Mouse (Mus musculus) left cerebral cortex, adult 2 months (tissue): ENCODE results near the gene Bnc2. TPM values are rescaled to one million over a fixed set of nuclear protein-coding genes. Genes with fewer than 3 reads are reported as not detected.

ENCODE experiments used
- DNase-seq, 2 experiments: peaks; one replicate each; pipeline ENCODE4 v3.0.0; 2021 to 2022; ENCODE audit warnings: low spot score in 2 of 2, mixed read lengths in 1 of 2; ENCODE audit errors: extremely low spot score in 1 of 2
- H3K27ac ChIP-seq: fragments of 200-600 bp; 2 replicates; pipeline ENCODE4 v1.8.1; 2022
- H3K4me3 ChIP-seq: fragments of 200-600 bp; 2 replicates; pipeline ENCODE4 v1.8.1; 2022
- CTCF ChIP-seq: fragments of 200-600 bp; IDR thresholded peaks from 2 replicates; pipeline ENCODE4 v1.8.1; 2022; ENCODE audit warnings: antibody characterized with exemption, mild to moderate bottlenecking, moderate library complexity
- intact Hi-C: fragments of 180-260 bp; cut with DNase I; formaldehyde crosslinking; loops from one replicate; pipeline ENCODE4 v1.15.1; 2025
- long read RNA-seq, 2 experiments: library from polyadenylated mRNA; stranded (forward); transcript quantifications; one replicate each; pipeline ENCODE4 v2.0.0; 2021; ENCODE audit warnings: borderline mapping rate in 2 of 2
- total RNA-seq, 2 experiments: library from RNA; stranded (reverse); gene quantifications; 2 replicates each; pipeline ENCODE4 v1.2.3; 2021

The Bnc2 gene
- 1 to 10 TPM; 1.5 to 2.8 TPM for total RNA-seq
- long read RNA-seq, experiment 1: 0 reads
- long read RNA-seq, experiment 2: 0 reads

GRCm38 (mm10) chr4:84675171-84675973 is at the start of gene Bnc2:
Gene Bnc2, minus strand, starts transcription at chr4:84675275.
- TF ChIP-seq CTCF: no peak
- Histone ChIP-seq H3K27ac (no peak within 1 kb of the TSS), H3K4me3 (peak within 1 kb of the TSS; percentile 48)
- intact Hi-C loops: loop anchor here (10.0 kb wide), 1 partner anchor 611 kb away; no protein-coding TSS in a partner anchor
- peak; percentile 12 to 17 for DNase-seq

DNA sequence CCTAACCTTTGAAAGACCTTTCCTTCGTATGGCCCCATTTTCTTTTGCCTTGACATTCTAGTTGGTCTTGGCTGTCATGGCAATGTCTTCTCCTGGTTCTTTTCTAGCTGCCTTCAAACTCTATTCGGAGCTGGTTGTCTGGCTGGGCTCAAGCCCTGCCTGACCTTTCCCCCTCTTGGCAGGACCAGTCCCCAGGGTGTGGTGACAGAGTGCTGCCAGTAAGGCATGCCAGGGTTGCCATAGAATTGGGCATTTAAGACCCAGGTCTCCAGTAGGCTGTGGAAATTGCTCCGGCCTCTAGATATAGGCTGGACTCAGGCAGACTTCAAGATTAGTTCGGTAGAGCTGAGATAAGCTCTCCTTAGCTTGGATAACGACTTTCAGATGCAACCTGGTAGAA is 32.9 kb upstream of the Bnc2 start:
- Histone ChIP-seq H3K27ac (no peak overlapping the region), H3K4me3 (no peak overlapping the region)
- TF ChIP-seq CTCF: no peak
- no peak for DNase-seq
- intact Hi-C loops: no loop called here

GRCm38 (mm10) chr4:84685521-84686366 is 10.7 kb upstream of the Bnc2 start:
- DNase-seq: no peak
- H3K4me3 ChIP-seq: no peak overlapping the region
- no peak overlapping the region for H3K27ac ChIP-seq
- intact Hi-C loops: no loop called here
- no peak for TF ChIP-seq CTCF

DNA sequence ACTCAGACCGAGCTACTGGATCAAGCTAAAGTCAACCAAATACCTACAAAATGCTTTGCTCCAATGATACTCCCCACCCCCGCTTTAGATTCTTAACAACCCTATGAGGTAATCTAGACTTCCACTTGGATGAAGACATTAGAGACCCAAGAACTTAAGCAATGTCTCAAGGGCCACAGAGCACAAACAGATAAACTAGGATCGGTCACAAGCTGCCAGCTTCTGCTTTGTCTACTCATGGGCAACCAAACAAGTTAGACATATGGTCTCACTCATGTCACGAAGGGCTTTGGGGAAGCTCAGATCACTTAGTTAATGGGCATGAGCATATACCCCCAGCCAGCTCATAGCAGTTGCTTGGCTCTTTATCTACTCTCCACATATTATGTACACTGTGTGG is 9.9 kb upstream of the Bnc2 start:
- no peak for DNase-seq
- intact Hi-C loops: no loop called here
- Histone ChIP-seq H3K4me3 (no peak overlapping the region), H3K27ac (no peak overlapping the region)
- no peak for TF ChIP-seq CTCF

GRCm38 (mm10) chr4:84675974-84676315 is 870 bp upstream of the Bnc2 start:
- TF ChIP-seq CTCF: no peak
- intact Hi-C loops: loop anchor here (10.0 kb wide), 1 partner anchor 611 kb away; no protein-coding TSS in a partner anchor
- Histone ChIP-seq H3K27ac (no peak overlapping the region), H3K4me3 (peak overlapping the region; percentile 48; the same call in 1 of the 2 replicates)
- no peak for DNase-seq

DNA sequence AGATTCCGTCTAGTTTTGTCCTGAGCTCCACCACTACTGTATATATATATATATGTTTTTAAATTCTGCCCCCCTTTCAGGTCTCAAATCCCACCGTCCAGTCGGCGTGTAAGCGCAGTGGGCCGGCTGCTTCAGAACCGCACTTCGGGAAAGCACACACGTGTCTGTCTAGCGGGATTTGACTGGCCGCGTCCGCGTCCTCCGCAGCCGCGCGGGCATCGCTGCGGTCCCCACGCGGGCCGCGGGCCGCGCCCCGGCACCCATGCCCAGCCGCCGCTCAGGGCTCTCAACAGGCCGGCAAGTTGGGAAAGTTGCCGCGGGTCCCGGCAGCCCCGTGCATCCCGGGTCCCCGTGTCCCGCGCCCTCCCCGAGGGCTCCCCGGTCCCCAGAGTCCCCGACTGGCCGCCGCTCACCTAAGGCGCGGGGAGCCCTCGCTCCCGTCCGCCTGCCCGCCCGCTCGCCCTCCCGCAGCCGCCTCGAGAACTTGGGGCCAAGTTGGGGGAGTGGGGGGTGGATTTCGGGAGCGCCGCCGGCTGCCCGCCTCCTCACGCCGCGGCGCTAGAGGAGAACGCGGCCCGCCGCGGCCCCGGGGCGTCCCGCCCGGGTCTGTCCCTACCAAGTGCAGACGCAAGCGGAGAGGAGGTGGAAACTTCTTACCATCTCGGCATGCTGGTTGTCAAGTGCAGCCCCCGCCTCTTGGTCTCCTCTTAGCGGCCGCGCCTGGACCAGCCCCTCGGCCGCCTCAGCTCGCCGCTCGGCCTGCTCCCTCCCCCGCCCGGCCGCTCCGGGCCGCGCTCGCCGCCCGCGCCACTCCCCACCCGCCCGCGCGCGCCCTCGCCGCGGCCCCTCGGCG is 531 bp downstream of the Bnc2 start:
- no peak for TF ChIP-seq CTCF
- peak; percentile 11 to 16 for DNase-seq
- Histone ChIP-seq H3K4me3 (peak overlapping the region; percentile 48), H3K27ac (no peak overlapping the region)
- intact Hi-C loops: loop anchor here (10.0 kb wide), 1 partner anchor 610 kb away; no protein-coding TSS in a partner anchor

DNA sequence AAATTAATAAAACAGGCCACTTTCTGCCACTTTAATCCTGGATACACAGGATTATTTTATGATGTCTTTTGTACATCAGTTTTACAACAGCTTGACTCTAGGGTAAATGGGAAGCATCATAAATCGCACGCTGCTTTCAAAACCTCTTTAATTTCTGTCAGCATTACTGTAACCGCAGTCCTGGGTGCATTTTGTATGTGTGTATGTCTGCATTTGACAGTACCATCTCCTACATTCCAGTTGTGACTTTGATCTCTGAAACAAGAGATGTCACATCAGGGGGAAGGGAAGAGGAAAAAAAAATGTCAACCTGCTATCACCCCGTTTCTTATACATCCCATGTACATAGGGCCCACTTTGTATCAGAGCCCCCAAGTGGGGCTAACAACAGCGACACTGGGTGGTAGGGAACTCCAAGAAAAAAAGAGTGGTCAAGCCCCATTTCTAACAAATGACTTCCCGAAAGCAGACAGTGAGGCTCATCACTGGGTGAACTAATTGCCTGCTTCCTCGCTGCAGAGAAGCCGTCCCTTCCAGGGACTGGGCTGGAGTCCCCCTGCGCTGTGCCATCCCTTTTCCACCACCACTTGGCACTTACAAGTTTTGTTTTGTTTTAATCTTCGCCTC is 1.3 kb downstream of the Bnc2 start:
- no peak for DNase-seq
- intact Hi-C loops: loop anchor here (10.0 kb wide), 1 partner anchor 609 kb away; no protein-coding TSS in a partner anchor
- TF ChIP-seq CTCF: no peak
- Histone ChIP-seq H3K27ac (no peak overlapping the region), H3K4me3 (no peak overlapping the region)

DNA sequence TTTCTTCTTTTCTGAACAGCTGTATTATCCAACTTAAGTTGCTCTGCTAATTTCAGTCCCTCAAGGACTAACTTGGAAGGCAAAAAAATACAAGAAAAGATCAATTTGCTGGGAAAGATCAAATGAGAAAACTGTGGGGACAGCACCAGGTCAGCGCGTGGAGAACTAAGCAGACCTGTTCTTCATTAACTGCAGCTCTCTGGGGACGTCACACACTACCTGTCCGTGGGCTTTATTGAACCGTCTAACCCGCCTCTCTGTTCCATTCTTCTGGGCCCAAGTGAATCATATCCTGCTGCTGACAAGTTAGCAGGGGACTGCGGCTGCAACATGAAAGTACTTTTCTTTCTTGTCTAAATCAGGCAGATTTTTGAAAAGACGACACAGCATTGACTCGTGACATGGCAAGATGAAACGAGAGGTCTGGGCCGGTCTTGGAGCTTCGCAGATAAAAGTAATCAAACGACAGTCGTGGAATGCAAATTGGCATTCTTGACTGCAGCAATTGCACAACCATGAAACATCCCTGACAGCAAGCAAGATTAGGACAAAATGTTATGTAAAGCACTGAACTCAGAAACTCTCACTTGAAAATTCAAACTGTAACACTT is 2.8 kb downstream of the Bnc2 start:
- no peak overlapping the region for H3K4me3 ChIP-seq
- no peak for TF ChIP-seq CTCF

DNA sequence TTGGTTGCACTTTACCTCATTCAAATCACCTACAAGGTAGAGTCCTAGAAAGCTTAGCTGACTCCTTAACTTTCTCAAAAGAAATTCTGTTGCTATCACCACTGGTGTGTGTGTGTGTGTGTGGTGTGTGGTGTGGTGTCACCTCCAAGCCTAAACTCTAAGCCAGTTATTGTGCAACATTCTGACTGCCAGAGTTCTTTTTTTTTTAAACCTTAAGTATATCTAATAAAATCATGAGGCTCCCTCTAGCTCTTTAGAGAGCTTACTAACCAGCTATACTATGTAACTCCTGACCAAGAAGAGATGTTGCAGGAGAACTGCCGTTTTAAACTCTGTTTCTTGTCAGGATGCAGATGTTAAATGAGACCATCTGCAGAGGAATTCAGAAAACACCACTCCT is 4.1 kb downstream of the Bnc2 start:
- no peak for DNase-seq
- TF ChIP-seq CTCF: no peak
- no peak overlapping the region for H3K4me3 ChIP-seq
- intact Hi-C loops: loop anchor here (10.0 kb wide), 1 partner anchor 606 kb away; no protein-coding TSS in a partner anchor
- no peak overlapping the region for H3K27ac ChIP-seq

More for the DNA sequence above, 2.8 kb downstream of the Bnc2 start:
- no peak overlapping the region for H3K27ac ChIP-seq
- intact Hi-C loops: loop anchor here (10.0 kb wide), 1 partner anchor 607 kb away; no protein-coding TSS in a partner anchor
- DNase-seq: no peak

- Histone ChIP-seq H3K4me3 (no peak overlapping the region), H3K27ac (no peak overlapping the region)
- intact Hi-C loops: loop anchor here (10.0 kb wide), 1 partner anchor 605 kb away; no protein-coding TSS in a partner anchor
- no peak for TF ChIP-seq CTCF
- no peak for DNase-seq
Observed at GRCm38 (mm10) chr4:84669650-84670049, 5.4 kb downstream of the Bnc2 start.
